Mouse (Mus musculus): ENCODE data around the gene Wdr45b.
"Not testable (repeated sequence)": the region's sequence is repeated elsewhere in the genome, so short reads cannot be mapped to it uniquely, and the experiment has no call there.

DNA sequence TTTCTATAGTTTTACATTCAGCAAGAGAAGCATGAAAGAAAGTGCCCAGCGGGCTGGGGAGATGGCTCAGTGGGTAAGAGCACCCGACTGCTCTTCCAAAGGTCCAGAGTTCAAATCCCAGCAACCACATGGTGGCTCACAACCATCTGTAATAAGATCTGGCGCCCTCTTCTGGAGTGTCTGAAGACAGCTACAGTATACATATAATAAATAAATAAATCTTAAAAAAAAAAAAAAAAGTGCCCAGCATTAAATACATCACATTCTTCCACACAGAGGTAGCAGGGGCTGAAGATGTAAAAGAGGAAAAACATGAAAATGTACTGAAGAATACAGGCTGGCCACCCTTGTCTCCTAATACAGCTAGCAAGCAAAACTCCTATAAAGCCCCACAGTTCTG is 5.5 kb downstream of the Wdr45b start:
- TF ChIP-seq POLR2A (IDR thresholded peaks at IDR 0.05; ENCODE audit: extremely low read depth, insufficient read depth, low read length); CTCF (IDR thresholded peaks at IDR 0.05; ENCODE audit: low read depth, low read length): not testable (repeated sequence)

Measured in liver, adult 2 months (tissue).